Mouse (Mus musculus) heart, postnatal 0 days (tissue): Measurements from ENCODE around the gene Ankrd44.

Experiments used
- CTCF ChIP-seq: IDR thresholded peaks from 2 replicates; pipeline ENCODE4 v1.5.1; 2016; ENCODE audit warnings: antibody characterized with exemption, control low read depth, low read depth
- EP300 ChIP-seq: IDR thresholded peaks from 2 replicates; pipeline ENCODE4 v1.6.1; 2016; ENCODE audit warnings: antibody characterized with exemption, low read depth

- TF ChIP-seq CTCF (no peak), EP300 (no peak)
Observed at GRCm38 (mm10) chr1:54734917-54735664, 191.1 kb downstream of the Ankrd44 start.
